Mouse (Mus musculus): ENCODE measurements at regions not wholly inside any gene's neighbourhood (a gene's known extent, or its start where the extent isn't known, plus 50 kb on each side); places are given as distances from the start of the nearest gene placed in this dataset.
A peak's percentile ranks its signal among the peaks of the same experiment; 100 is the strongest.

DNA sequence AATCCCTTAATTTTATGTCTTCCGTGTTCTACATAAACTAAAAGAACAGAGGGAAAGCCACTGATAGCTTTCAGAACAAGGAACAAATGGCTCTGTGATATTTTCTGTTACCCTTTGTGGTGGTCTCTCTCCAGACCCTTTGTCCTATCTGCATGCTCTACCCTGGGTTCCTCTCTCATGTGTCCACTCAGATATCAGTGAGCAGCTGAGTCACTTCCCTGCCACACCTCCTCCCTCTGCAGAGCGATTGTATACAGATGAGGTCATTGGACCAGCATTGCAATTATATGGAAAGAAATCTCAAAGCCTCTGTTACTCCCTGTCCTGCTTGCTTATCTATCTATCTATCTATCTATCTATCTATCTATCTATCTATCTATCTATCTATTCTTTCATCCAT, 77.1 kb downstream of the Ifng start:
- H3K79me2 ChIP-seq (replicated peaks; ENCODE audit: control insufficient read depth, extremely low read depth, insufficient read depth, poor library complexity, severe bottlenecking), result no peaks in the 10 kb centered on the region

DNA sequence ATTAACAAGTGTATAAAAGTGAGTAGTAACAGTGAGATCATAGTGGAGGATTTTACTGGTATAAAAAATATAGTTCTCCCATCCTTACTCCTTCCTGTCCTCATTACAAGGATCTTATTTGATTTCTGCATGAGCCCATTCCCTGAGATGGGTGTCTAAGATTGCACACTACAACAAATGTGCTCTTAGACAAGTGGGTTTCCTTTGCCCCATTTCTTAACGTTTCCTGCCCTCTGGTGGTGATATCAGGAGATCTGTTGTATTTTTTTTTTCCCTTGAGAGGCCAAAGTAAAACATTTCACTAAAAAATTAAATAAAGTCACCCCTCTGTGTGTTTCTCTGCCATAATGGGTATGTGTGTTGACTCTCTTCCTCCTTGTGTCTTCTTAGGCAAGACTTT, 105.1 kb downstream of the Ifng start:
- Histone ChIP-seq H3K27ac (ENCODE audit: insufficient read depth, low read depth) (no peak overlapping the region), H3K79me2 (replicated peaks; ENCODE audit: control insufficient read depth, extremely low read depth, insufficient read depth, poor library complexity, severe bottlenecking) (no peaks in the 10 kb centered on the region), H3K9me3 (replicated peaks; ENCODE audit: low read length) (no peaks in the 10 kb centered on the region), H3K4me1 (ENCODE audit: control insufficient read depth in 1 of 2, insufficient read depth in 2 of 2) (peaks cover 3 to 7% of the 10 kb centered on the region in 2 experiments; a peak in 2 of 4 replicates), H3K4me3 (replicated peaks in 1 of 3; ENCODE audit: low read depth in 2 of 3, low read length in 2 of 3, poor library complexity in 1 of 3) (no peak overlapping the region), H3K36me3 (replicated peaks in 1 of 2; ENCODE audit: control insufficient read depth in 1 of 2, insufficient read depth in 1 of 2, low read length in 1 of 2) (no peaks in the 10 kb centered on the region), H3K9ac (ENCODE audit: insufficient read depth, low read depth) (no peak overlapping the region), H3K27me3 (replicated peaks) (no peaks in the 10 kb centered on the region), H3K4me2 (ENCODE audit: insufficient read depth, low read depth, poor library complexity, severe bottlenecking) (no peak overlapping the region)
- DNase-seq (ENCODE audit: extremely low read depth), result peak; percentile 54
- in situ Hi-C loops (cut with MboI; ENCODE audit: low pct_ligation_motif_present, low pct_unique_long_range_greater_than_20kb, low sequenced_read_pairs), result loop anchor here (25.0 kb wide), 1 partner anchor 384 kb away; no protein-coding TSS in a partner anchor
- dilution Hi-C loops (cut with MboI; ENCODE audit: extremely low pct_ligation_motif_present, extremely low pct_unique_long_range_greater_than_20kb, low sequenced_read_pairs), result no loop called here
- no peak for TF ChIP-seq PAX5 (IDR thresholded peaks at IDR 0.05; ENCODE audit: low read length)
- TF ChIP-seq MXI1 (IDR thresholded peaks at IDR 0.05; ENCODE audit: low read depth, low read length), result no peak
- no peak for TF ChIP-seq TCF12 (IDR thresholded peaks at IDR 0.05; ENCODE audit: low read depth, low read length)
- TF ChIP-seq EP300 (IDR thresholded peaks at IDR 0.05; ENCODE audit: low read length), result no peak
- no peak for TF ChIP-seq MAX (IDR thresholded peaks at IDR 0.05; ENCODE audit: low read length)
- no peak for TF ChIP-seq MYC (IDR thresholded peaks at IDR 0.05; ENCODE audit: low read depth, low read length)
- peak; percentile 28; the same call in 1 of the 2 replicates for TF ChIP-seq ZC3H11A (IDR thresholded peaks at IDR 0.05; ENCODE audit: low read depth, low read length)
- peak; percentile 28 to 77; a peak in 3 of 4 replicates for TF ChIP-seq CTCF (conservative IDR thresholded peaks at IDR 0.05 in 1 of 2, IDR thresholded peaks at IDR 0.05 in 1 of 2; ENCODE audit: low read depth in 2 of 2, low read length in 2 of 2)
- TF ChIP-seq KAT2A (IDR thresholded peaks at IDR 0.05; ENCODE audit: insufficient replicate concordance, low read length), result no peak
- no peak for TF ChIP-seq ELF1 (IDR thresholded peaks at IDR 0.05; ENCODE audit: low read depth, low read length)
- no peak for TF ChIP-seq MAZ (IDR thresholded peaks at IDR 0.05; ENCODE audit: low read depth, low read length)
- TF ChIP-seq SMC3 (IDR thresholded peaks at IDR 0.05; ENCODE audit: low read depth, low read length), result peak; percentile 75
- TF ChIP-seq RAD21 (IDR thresholded peaks at IDR 0.05; ENCODE audit: low read depth, low read length), result peak; percentile 85
- no peak for TF ChIP-seq USF2 (conservative IDR thresholded peaks at IDR 0.05; ENCODE audit: low read depth, low read length)
- TF ChIP-seq SIN3A (IDR thresholded peaks at IDR 0.05; ENCODE audit: low read length), result no peak
- peak; percentile 88 for TF ChIP-seq ZNF384 (IDR thresholded peaks at IDR 0.05; ENCODE audit: low read depth, low read length)

More for the DNA sequence above, 77.1 kb downstream of the Ifng start:
- Histone ChIP-seq H3K4me3 (replicated peaks in 1 of 3; ENCODE audit: low read depth in 2 of 3, low read length in 2 of 3, poor library complexity in 1 of 3) (no peak overlapping the region), H3K4me1 (ENCODE audit: control insufficient read depth in 1 of 2, insufficient read depth in 2 of 2) (peaks cover 2 to 10% of the 10 kb centered on the region in 2 experiments; a peak in 2 of 4 replicates), H3K9ac (ENCODE audit: insufficient read depth, low read depth) (no peak overlapping the region), H3K36me3 (replicated peaks in 1 of 2; ENCODE audit: control insufficient read depth in 1 of 2, insufficient read depth in 1 of 2, low read length in 1 of 2) (no peaks in the 10 kb centered on the region), H3K27me3 (replicated peaks) (no peaks in the 10 kb centered on the region), H3K9me3 (replicated peaks; ENCODE audit: low read length) (no peaks in the 10 kb centered on the region), H3K27ac (ENCODE audit: insufficient read depth, low read depth) (no peak overlapping the region), H3K4me2 (ENCODE audit: insufficient read depth, low read depth, poor library complexity, severe bottlenecking) (no peak overlapping the region)
- DNase-seq (ENCODE audit: extremely low read depth), result no peak
- TF ChIP-seq CHD1 (IDR thresholded peaks at IDR 0.05; ENCODE audit: low read depth, low read length) (no peak), TBP (conservative IDR thresholded peaks at IDR 0.05; ENCODE audit: low read depth, low read length) (no peak)
- in situ Hi-C loops (cut with MboI; ENCODE audit: low pct_ligation_motif_present, low pct_unique_long_range_greater_than_20kb, low sequenced_read_pairs) (no loop called here), dilution Hi-C loops (cut with MboI; ENCODE audit: extremely low pct_ligation_motif_present, extremely low pct_unique_long_range_greater_than_20kb, low sequenced_read_pairs) (no loop called here)
